Mouse (Mus musculus) liver, embryonic 15.5 days (tissue): ENCODE results near the gene Extl1. TPM values are rescaled to one million over a fixed set of nuclear protein-coding genes. Genes with fewer than 3 reads are reported as not detected.
"Not testable (repeated sequence)": the region's sequence is repeated elsewhere in the genome, so short reads cannot be mapped to it uniquely, and the experiment has no call there.

Experiments
- ATAC-seq: fragments of 200-750 bp; cut with Nextera tagmentation; 2 replicates; pipeline ENCODE4 v1.8.0; 2017; ENCODE audit warnings: moderate number of reproducible peaks, mild to moderate bottlenecking, moderate library complexity; ENCODE audit not compliant: insufficient read depth
- H3K27ac ChIP-seq: fragments of 300-500 bp; sonication (generic); replicated peaks from 2 replicates; pipeline ENCODE4 v1.5.1; 2015; ENCODE audit warnings: mild to moderate bottlenecking, inconsistent platforms
- H3K27me3 ChIP-seq: fragments of 300-500 bp; sonication (generic); 2 replicates; pipeline ENCODE4 v1.6.1; 2015; ENCODE audit warnings: mild to moderate bottlenecking, inconsistent platforms
- H3K36me3 ChIP-seq: fragments of 300-500 bp; sonication (generic); replicated peaks from 2 replicates; pipeline ENCODE4 v1.6.1; 2015; ENCODE audit warnings: moderate library complexity, mild to moderate bottlenecking, inconsistent platforms
- H3K4me1 ChIP-seq: fragments of 300-500 bp; sonication (generic); replicated peaks from 2 replicates; pipeline ENCODE4 v1.6.1; 2015; ENCODE audit warnings: inconsistent platforms
- H3K4me2 ChIP-seq: fragments of 300-500 bp; sonication (generic); 2 replicates; pipeline ENCODE4 v1.6.1; 2015; ENCODE audit warnings: moderate library complexity, mild to moderate bottlenecking, inconsistent platforms
- H3K4me3 ChIP-seq: fragments of 300-500 bp; sonication (generic); replicated peaks from 2 replicates; pipeline ENCODE4 v1.5.1; 2015; ENCODE audit warnings: mild to moderate bottlenecking, inconsistent platforms
- H3K9ac ChIP-seq: fragments of 300-500 bp; sonication (generic); 2 replicates; pipeline ENCODE4 v1.6.1; 2015; ENCODE audit warnings: moderate library complexity, mild to moderate bottlenecking, inconsistent platforms
- H3K9me3 ChIP-seq: fragments of 300-500 bp; sonication (generic); replicated peaks from 2 replicates; pipeline ENCODE4 v1.6.1; 2016; ENCODE audit warnings: inconsistent platforms
- whole genome bisulfite sequencing: fragments of 180-500 bp; shearing (Covaris S2); methylation state at CpG from one replicate; pipeline ENCODE4 v1.1.7; 2015; ENCODE audit warnings: mixed read lengths; ENCODE audit not compliant: insufficient replicate concordance; 5-methylcytosine and 5-hydroxymethylcytosine counted together
- polyA plus RNA-seq: library from polyadenylated mRNA; unstranded; fragments of >200 nt; fragmentation: Nextera tagmentation; extraction: Ambion mirVana; gene quantifications from 2 replicates; pipeline ENCODE4 v1.2.1, GENCODE M21; 2015

The Extl1 gene
- polyA plus RNA-seq, 1 experiment from 2014 or later = 0.09 TPM

DNA sequence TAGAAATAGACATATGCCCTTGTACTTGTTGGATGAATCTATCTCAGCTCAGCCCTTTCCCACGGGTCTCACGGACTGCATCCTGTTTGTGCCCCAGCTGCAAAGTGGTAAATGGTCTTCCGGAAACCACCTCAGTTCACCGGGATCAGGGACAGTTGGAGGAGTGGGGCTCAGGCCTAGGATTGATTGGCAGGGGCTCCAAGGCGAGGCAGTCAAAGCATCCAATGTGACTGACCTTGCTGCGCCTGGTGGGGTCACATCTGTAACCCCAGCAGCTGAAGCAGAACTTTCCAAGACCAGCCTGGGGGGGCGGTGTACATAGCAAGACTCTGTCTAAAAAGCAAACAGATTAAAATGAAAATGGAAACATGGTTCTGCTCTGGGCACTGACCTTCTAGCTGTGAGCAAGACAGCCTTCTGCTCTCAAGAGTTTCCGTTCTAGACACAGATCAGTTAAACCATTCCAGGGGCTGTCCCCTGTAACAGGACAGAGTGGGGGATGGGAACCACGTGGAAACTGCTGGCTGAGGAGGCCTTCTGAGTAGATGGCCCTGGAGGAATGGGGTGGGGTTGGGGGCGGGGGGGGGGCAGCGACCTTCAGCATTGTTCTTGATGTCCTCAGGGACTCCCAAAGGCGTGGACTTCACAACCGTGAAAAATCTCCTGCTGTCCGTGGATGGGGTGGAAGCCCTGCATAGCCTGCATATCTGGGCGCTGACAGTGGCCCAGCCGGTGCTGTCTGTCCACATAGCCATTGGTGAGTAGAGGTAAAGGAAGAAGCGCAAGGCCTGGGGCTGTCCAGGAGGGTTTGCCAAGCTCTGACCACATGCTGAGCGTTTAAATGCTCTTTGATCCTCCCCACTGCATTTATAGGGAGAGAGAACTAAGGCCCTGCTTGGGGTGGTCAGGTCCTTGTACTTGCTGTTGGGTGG is 32.1 kb downstream of the Extl1 start:
- H3K4me1 ChIP-seq = 0 out of 2 replicates have a peak, but pooled peaks cover 3% of the 10 kb centered on the region
- H3K27ac ChIP-seq = no peak overlapping the region
- no peaks in the 10 kb centered on the region for H3K27me3 ChIP-seq
- no peak overlapping the region for H3K4me2 ChIP-seq
- no peak overlapping the region for H3K4me3 ChIP-seq
- no peaks in the 10 kb centered on the region for H3K9me3 ChIP-seq
- H3K36me3 ChIP-seq = no peaks in the 10 kb centered on the region
- H3K9ac ChIP-seq = no peak overlapping the region
- ATAC-seq = no peak
- 41% methylated on average over 17 of the region's 18 CpGs for WGBS

DNA sequence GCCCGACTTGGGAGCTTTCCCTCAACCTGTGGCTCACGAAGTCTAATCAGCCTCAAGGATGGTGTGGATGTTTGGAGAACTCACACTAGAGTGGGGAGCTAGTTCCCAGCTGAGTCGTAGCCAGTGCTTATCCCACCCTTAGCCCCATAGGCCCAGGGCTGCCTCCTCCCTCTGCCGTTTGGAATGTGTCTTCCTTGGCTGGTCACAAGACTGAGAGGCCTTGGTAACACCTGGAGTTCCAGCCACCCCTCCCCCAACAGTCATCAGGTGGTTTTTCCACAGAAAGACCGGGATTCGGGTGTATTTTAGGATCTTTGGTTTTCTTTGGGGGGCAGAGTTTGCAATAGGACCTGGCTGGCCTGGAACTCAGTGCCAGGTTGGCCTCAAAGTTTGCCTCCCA is 33.0 kb downstream of the Extl1 start:
- WGBS = 67% methylated on average over 6 of the region's 6 CpGs
- H3K4me1 ChIP-seq = no peaks in the 10 kb centered on the region

DNA sequence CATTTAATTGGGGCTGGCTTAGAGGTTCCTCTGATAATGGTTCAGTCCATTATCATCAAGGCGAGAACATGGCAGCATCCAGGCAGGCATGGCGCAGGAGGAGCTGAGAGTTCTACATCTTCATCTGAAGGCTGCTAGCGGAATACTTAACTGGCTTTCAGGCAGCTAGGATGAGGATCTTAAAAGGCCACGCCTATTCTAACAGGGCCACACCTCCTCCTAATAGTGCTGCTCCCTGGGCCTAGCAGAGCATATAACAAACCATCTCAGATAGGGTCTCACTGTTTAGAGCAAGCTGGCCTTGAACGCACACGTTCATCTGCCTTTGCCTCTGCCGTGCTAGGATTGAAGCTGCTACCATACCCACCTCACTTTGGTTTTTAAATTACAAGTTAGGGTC is 33.8 kb downstream of the Extl1 start:
- 68% methylated on average over 7 of the region's 7 CpGs for WGBS
- Histone ChIP-seq H3K4me3 (no peak overlapping the region), H3K4me2 (no peak overlapping the region), H3K9ac (no peak overlapping the region), H3K27me3 (peaks cover 18% of the 10 kb centered on the region), H3K27ac (no peak overlapping the region), H3K9me3 (no peaks in the 10 kb centered on the region), H3K36me3 (no peaks in the 10 kb centered on the region), H3K4me1 (no peaks in the 10 kb centered on the region)
- ATAC-seq = no peak

More for the DNA sequence above, 33.0 kb downstream of the Extl1 start:
- no peak overlapping the region for H3K9ac ChIP-seq
- H3K4me2 ChIP-seq = no peak overlapping the region
- no peaks in the 10 kb centered on the region for H3K36me3 ChIP-seq
- peaks cover 9% of the 10 kb centered on the region for H3K27me3 ChIP-seq
- no peak for ATAC-seq
- no peak overlapping the region for H3K27ac ChIP-seq
- H3K4me3 ChIP-seq = no peak overlapping the region
- H3K9me3 ChIP-seq = no peaks in the 10 kb centered on the region

DNA sequence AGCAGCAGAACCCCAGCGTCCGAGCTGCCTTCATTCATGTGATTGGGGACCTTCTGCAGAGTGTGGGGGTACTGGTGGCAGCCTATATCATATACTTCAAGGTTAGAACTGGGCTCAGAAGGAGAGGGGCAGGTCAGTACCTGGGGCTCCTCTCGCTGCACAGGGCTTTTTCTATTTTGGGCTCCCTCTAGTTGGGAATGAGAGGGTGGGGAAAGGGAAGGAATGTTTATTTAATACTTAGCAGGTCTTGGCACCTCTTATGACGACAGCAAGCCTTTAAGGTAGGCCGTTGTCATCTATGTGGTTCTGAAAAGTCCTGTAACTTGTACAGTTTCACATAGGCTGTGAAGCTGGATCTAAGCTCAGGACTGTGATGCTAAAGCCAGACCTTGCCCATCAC is 35.1 kb downstream of the Extl1 start:
- WGBS = 68% methylated on average over 5 of the region's 5 CpGs
- no peak overlapping the region for H3K9ac ChIP-seq
- no peak overlapping the region for H3K4me2 ChIP-seq

DNA sequence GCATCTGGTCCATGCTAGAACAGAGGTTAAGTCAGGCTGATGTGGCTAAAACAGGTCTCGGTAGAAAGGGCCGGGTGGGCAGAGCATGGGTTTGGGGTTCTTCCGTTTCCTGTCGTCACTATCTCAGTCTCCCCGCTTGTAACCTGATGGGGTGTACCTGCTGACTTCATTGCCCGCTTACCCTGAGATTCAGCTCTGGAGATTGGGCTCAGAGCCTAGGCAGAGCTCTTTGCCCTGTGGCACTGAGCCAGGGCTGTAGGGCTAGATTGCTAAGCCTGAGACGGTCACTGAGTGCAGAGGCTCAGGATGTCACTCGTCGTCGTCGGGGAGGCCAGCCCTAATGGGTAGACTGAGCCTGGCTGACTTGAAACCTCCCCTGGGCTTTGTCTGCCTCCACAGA is 35.6 kb downstream of the Extl1 start:
- 52% methylated on average over 11 of the region's 11 CpGs for WGBS
- H3K27ac ChIP-seq = no peak overlapping the region
- H3K4me3 ChIP-seq = no peak overlapping the region
- no peak overlapping the region for H3K9ac ChIP-seq
- H3K4me2 ChIP-seq = no peak overlapping the region
- no peaks in the 10 kb centered on the region for H3K36me3 ChIP-seq
- ATAC-seq = no peak
- H3K4me1 ChIP-seq = 0 out of 2 replicates have a peak, but pooled peaks cover 3% of the 10 kb centered on the region
- peaks cover 35% of the 10 kb centered on the region for H3K27me3 ChIP-seq
- no peaks in the 10 kb centered on the region for H3K9me3 ChIP-seq

More for the DNA sequence above, 35.1 kb downstream of the Extl1 start:
- H3K27ac ChIP-seq = no peak overlapping the region
- no peaks in the 10 kb centered on the region for H3K36me3 ChIP-seq
- peaks cover 30% of the 10 kb centered on the region for H3K27me3 ChIP-seq
- H3K4me1 ChIP-seq = no peaks in the 10 kb centered on the region
- H3K9me3 ChIP-seq = no peaks in the 10 kb centered on the region
- no peak overlapping the region for H3K4me3 ChIP-seq
- no peak for ATAC-seq

DNA sequence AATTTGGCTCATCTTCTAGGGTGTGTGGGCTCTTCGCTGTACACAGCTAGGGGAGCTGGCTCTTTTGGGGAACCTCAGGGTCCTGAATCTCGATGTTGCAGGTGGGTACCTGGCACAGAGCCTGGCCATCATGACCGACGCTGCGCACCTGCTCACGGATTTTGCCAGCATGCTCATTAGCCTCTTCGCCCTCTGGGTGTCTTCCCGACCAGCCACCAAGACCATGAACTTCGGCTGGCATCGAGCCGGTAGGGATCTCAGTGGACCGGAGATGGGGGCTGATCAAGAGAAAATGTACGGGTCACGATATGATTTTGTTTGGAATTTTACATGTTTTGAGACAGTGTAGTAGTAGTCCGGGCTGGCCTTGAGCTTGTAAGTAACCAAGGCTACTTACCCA is 37.8 kb downstream of the Extl1 start:
- H3K4me1 ChIP-seq = peaks cover 11% of the 10 kb centered on the region
- no peak overlapping the region for H3K27ac ChIP-seq
- WGBS = 75% methylated on average over 15 of the region's 15 CpGs

DNA sequence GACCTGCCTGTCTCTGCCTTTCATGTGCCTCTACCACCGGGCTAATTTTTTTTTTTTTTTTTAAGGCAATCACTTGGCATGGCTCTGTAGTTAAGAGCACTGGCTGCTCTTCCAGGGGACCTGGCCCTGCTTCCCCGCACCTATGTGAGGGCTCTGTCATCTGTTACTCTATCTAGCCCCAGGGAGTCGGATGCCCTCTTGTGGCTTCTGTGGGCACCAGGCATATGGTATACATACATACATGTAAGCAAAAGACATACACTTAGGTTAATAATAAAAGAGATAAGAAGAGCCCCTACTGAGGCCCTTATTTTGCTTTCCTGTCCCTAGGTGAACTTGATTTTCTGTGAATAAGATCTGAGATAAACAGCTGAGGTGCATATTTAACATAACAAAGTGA is 39.0 kb downstream of the Extl1 start:
- Histone ChIP-seq H3K27ac (no peak overlapping the region), H3K27me3 (peaks cover 63% of the 10 kb centered on the region), H3K36me3 (no peaks in the 10 kb centered on the region), H3K9ac (no peak overlapping the region), H3K9me3 (no peaks in the 10 kb centered on the region), H3K4me1 (peaks cover 11% of the 10 kb centered on the region), H3K4me2 (no peak overlapping the region), H3K4me3 (no peak overlapping the region)
- no peak for ATAC-seq
- WGBS = 33% methylated on average over 3 of the region's 3 CpGs

More for the DNA sequence above, 37.8 kb downstream of the Extl1 start:
- H3K27me3 ChIP-seq = peaks cover 56% of the 10 kb centered on the region
- H3K36me3 ChIP-seq = no peaks in the 10 kb centered on the region
- no peaks in the 10 kb centered on the region for H3K9me3 ChIP-seq
- no peak for ATAC-seq
- no peak overlapping the region for H3K4me2 ChIP-seq
- no peak overlapping the region for H3K4me3 ChIP-seq
- no peak overlapping the region for H3K9ac ChIP-seq

DNA sequence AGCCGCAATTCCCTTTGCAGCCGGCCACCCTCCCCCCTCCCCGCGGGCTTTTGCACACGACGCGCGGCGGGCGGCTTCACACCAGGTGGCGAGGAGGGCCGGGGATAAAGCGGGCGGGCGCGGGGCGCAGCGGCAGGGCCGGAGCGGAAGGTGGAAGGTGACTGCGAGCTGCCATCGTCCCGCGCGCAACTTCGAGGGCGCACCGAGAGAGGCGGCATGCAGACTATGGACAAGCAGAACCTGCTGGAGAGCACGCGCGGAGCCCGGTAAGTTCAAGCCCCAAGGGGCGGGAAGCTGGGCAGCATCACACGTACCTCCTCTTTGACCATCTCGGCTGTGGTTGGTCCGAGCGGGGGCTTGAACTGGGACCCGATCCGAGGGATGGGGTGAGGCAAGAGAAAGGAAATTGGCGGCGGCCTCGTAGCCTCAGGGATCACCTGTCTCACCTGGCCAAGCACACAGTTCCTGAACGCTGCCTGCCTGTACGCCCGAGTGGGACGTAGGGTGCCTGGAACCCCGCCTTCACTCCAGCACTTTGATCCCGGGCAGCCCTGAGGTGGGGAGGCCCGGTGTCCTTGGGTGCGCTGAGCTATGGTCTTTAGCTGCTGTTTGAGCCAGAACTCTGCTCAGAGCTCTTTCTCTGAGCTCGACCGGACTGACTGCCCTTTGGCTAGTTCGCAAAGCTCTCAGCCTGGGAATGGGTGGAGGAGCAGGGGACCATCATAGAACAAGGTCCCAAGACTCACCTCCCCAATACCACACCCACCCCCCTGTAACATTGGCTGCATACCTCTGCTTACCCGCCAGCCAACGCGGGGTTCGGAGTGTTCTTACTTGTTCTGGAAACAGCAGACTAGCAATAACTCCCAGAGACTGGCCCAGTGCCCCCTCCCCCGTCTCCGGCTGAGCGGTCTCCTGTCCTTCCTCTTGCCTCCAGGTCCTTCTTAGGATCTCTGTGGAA is 40.3 kb downstream of the Extl1 start, which contains the start of gene Slc30a2:
Gene Slc30a2 (plus strand): TSS at position 111 of the 961 bp plus-strand sequence.
- H3K9me3 ChIP-seq = no peaks in the 10 kb centered on the region
- peak within 1 kb of the TSS; percentile 41 for H3K4me2 ChIP-seq
- 3% methylated on average over 61 of the region's 61 CpGs for WGBS
- H3K36me3 ChIP-seq = no peaks in the 10 kb centered on the region
- no peak within 1 kb of the TSS for H3K27ac ChIP-seq
- no peak within 1 kb of the TSS for H3K9ac ChIP-seq
- no peak for ATAC-seq
- H3K4me1 ChIP-seq = peaks cover 11% of the 10 kb centered on the region
- peak within 1 kb of the TSS; percentile 18; the same call in 1 of the 2 replicates for H3K4me3 ChIP-seq
- peaks cover 63% of the 10 kb centered on the region for H3K27me3 ChIP-seq

DNA sequence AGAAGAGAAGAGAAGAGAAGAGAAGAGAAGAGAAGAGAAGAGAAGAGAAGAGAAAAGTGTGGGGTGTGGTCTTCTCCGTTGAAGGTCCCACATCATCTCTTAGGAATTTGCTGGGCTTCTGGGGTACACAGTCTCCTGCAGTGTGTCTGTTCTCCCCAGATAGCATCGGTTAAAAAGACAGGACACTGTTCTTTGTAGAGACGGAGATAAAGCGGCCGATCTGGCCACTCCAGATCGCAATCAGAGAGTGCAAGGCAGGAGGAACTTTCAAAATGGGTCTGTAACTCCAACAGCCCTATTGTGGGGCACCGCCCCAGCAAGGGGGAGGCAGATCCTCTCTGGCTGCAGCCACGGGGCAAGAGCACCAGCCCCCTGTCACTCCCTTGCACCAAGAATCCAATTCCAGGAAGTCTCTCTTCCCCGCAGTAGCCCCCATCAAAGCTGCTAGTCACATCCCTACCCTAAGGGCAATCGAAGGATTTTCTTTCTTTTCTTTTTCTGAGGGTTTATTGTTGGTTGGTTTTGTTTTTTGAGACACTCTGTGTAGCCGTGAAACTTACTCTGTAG is 41.4 kb downstream of the Extl1 start:
- H3K4me3 ChIP-seq = no peak overlapping the region
- WGBS = 9% methylated on average over 11 of the region's 11 CpGs
- ATAC-seq = no peak
- no peaks in the 10 kb centered on the region for H3K36me3 ChIP-seq
- H3K27ac ChIP-seq = no peak overlapping the region
- H3K4me1 ChIP-seq = peaks cover 11% of the 10 kb centered on the region
- no peak overlapping the region for H3K9ac ChIP-seq
- no peaks in the 10 kb centered on the region for H3K9me3 ChIP-seq
- peaks cover 63% of the 10 kb centered on the region for H3K27me3 ChIP-seq
- no peak overlapping the region for H3K4me2 ChIP-seq

DNA sequence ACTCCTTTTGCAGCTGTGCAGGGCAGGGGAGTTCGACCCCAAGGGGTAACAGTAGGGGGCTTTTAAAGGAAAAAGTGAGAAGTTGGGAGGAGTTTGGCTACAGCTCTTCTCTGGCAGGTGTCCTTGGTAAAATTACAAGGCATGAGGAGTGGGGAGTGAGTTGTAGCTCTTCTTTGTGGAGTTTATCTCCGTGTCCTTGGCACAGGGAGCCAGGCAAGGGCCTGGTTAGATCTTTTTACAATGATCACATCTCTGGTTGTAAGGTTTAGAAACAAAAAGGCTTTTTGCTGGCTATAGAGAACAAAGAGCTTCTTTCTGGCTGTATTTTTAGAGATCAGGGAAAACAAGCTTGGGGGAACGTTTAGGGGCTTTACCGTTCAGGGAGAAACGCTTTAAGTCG is 42.4 kb downstream of the Extl1 start:
- H3K4me2 ChIP-seq, ATAC-seq, H3K27ac ChIP-seq, H3K4me3 ChIP-seq, H3K9me3 ChIP-seq, H3K36me3 ChIP-seq, H3K9ac ChIP-seq: not testable (repeated sequence)
- Histone ChIP-seq H3K27me3 (peaks cover 59% of the 10 kb centered on the region), H3K4me1 (peaks cover 11% of the 10 kb centered on the region)
- WGBS = 66% methylated on average over 6 of the region's 6 CpGs
